Mouse (Mus musculus) layer of hippocampus, adult 18-20 months (tissue): Measurements from ENCODE around the gene Stx8. TPM values are rescaled to one million over a fixed set of nuclear protein-coding genes. Genes with fewer than 3 reads are reported as not detected.

Experiments
- DNase-seq, 2 experiments: peaks; one replicate each; pipeline ENCODE4 v3.0.0; 2022; ENCODE audit warnings: low spot score in 2 of 2
- long read RNA-seq: library from polyadenylated mRNA; stranded (forward); transcript quantifications from one replicate; pipeline ENCODE4 v2.0.0, GENCODE M21; 2021
- total RNA-seq, 2 experiments: library from RNA; stranded (reverse); gene quantifications; 2 replicates each; pipeline ENCODE4 v1.2.3; 2021

Stx8 gene
- total RNA-seq, result 10 to 100 TPM; 38.3 to 39.1 TPM
- long read RNA-seq, full-length matches to known transcripts, result 23 of 29 reads
- long read RNA-seq, partial matches to known transcripts, result 0 of 29 reads
- long read RNA-seq, other reads (novel, unspliced or antisense), result 6 of 29 reads

DNA sequence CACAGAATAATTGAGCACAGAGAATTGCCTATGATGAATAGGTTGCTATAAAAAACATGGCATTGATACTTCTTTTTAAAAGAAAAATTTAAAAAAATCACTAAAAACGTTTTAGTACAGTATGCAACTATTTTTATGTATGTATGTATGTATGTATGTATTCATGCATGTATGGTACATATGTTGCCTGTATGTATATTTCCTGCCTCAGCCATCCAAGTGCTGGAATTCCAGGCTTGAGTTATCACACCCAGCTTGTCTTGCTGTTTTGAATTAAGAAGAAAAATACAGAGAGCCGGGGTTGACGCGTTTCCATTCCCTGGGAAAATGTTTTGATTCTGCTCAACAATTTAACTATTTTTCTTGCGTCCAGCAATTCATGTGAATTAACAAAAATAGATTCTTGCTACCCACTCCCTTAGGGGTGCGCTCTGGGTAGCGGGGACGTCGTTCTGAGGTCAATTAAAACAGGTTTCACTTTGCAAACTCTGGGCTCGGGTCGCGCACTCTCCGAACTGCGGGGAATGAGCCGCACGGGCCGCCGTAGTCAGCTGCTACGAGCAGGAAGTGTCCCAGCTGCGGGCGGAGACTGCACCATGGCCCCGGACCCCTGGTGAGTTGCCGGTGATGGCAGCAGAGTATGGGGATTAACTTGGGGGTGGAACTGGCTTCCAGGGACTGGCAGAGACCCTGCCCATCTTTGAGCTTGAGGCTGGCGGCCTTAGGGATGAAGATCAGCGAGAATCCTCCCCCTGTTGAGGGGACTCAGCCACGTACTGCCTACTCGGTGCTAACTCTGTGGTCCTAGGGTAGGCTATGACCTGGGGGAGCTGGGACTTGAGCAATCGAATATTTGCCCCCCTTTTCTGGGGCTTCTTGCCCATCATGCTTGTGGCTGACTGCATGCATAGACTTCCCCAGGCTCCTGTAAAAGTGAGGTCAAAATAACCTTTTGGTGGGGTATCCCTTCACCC is at the start of gene Stx8:
Gene Stx8, plus strand, starts transcription at position 289 of the 974 bp plus-strand sequence.
- DNase-seq, result peak; percentile 79 to 95

DNA sequence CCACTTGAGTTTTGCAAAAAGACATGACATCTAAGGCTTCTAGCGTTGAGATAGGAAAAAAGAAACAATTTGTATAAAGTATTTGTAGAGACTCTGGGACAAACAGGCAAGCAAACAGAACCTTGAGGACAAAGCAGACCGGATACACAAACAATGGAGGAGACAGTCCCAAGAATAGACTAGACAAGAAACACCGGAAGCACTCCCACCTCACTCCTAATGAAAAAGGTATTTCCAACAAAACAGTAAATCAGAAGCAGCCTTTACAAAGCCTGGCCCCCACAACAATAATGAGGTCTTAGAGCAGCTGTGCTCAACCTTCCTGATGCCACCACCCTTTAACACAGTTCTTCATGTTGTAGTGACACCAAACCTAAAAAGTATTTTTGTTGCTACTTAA is 48.9 kb upstream of the Stx8 start:
- DNase-seq, result no peak

DNA sequence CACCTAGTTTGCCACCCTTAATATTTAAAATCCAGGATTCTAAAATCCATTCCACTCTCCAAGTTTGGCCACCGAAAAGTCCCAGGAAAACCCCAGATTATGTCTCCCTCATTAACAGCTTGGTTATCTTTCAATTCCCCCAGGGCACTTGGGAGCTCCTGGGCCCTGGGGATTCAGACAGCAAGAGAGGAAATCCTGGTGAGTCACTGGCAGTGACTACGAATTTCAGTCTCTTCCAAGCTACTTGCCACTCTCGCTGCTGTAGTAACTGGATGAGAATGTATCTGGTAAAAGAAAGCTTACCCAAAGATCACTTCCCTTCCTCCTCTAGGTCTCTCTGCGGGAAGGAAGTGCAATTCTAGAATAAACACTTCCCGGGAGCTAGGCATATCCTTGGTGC is 46.4 kb upstream of the Stx8 start:
- DNase-seq, result no peak

DNA sequence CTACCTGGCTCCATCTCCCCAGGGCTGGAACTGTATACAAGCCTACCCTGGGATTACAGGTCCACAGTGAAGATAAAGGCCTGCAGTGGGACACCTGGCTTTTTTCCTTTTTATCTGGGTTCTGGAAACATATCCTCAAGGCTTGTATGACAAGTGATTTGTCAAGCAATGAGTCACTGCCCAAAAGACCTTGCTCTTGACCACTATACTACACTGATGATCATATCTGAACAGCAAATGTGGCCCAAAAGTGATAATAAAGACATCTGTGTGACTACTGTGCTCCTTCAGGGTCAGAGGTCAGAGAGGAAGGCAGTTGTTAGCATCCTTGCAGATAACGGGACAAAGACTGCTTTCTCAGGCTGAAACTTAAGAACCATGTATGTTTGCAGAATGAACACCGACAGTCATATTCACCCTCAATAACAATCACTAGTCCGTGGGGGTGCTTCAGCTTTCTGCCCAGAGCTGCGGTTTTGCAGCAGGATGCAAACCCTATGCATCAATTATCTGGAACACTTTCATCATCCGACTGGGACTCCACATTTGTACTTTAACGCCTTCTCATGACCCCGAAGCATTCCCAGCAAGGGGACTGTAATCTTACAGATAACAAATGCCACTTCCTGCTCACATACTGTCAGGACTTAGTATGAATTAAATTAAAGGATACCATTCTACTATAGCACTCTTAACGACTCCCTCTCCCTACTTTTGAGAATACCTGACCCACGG is 45.6 kb upstream of the Stx8 start:
- no peak for DNase-seq

DNA sequence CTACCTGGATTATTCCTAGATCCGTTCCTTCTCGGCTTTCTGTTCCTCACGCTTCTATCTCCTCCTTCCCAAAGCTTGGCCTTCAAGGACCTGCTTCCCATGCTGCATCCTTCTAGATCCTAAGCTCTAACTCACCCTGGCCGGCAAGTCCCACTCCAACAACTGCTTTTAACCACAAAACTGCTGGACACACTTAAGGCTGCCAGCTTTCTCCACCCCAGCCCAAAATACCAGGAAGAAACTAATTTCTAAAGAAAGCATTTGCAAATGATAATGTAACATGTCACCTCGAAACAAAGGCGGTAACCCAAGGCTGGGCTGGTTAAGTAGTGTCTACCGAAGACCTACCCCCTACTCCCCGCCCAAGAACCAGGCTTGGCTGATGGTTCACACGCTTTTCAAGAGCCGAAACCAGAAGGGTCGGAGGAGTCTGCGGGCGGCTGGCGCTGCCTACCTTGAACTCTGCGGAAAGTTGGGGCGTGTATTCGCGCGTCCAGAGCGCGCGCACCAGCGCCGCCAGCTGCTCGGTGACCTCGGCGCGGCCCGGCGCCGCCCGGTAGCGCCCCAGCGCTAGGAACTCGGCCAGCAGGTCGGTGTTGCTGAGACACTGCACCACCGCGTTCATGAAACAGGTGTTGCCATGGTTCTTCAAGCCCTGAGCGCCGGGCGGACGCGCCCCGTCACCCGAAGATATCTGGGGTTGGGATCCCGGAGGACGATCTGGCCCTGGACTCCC is 44.7 kb upstream of the Stx8 start:
- DNase-seq, result peak in 1 of 2 experiments; percentile 3

DNA sequence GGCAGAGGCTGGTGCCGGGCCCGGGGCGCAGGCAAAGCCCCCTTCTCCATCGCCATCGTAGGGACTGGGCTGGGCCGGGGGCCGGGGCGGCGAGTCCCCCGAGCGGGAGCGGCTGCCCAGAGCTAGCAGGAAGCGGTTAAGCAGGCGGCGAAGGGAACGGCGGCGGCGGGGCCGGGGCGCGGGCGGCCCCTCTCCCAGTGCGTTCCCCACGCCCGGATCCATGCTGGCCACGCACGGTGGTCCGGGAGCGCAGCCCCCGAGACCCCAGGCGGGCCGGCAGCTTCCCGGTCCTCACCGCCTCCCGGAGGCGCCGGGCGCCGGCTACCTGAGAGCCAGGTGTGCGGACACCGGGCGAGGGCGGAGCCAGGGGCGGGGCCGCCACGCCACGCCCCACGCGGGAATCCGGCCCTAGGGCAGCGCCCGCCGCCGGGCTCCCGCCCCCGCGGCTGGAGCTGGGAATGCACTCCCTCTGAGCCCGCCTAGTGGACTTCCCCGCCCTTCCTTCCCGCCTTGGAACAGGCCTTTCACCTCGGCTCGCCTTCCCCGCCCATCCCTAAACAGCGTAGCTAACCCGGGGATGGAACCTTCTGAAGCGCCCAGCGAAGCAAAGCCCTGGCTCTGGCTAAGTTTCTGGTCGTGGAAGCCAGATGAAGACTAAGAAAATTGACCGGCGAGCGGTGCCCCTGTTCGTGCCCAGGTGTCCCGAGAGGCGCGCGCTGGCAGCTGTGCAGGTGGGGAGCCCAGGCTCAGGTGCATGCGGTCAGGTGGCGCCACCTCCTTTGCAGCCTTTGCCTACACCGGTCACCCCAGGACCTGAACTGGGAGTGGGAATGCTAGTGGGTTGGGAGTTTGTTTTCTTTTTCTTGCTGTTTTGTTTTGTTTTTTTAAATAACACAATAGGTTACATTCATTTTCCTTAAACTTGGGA is 43.9 kb upstream of the Stx8 start, which contains the start of gene Usp43:
Gene Usp43, minus strand, starts transcription at position 327 of the 928 bp plus-strand sequence.
- no peak for DNase-seq

DNA sequence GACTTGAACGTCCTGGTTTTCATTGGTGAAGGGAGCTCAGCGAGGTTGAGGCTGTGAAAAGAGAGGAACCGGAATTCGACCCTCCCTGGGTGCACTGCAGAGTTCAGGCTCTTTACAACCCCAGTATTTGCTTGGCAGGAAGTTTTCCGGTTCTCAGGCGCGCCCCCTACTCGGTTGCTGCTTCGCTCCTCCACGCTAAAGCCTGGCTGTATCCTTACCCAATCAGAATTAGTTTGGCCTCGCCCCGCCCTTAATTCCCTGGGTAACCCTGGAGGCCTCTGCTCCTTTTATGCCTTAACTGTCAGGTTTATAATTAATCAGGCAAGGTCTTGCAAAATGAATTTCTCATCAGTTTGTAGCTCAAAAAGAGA is 43.3 kb upstream of the Stx8 start:
- peak in 1 of 2 experiments; percentile 53 for DNase-seq

DNA sequence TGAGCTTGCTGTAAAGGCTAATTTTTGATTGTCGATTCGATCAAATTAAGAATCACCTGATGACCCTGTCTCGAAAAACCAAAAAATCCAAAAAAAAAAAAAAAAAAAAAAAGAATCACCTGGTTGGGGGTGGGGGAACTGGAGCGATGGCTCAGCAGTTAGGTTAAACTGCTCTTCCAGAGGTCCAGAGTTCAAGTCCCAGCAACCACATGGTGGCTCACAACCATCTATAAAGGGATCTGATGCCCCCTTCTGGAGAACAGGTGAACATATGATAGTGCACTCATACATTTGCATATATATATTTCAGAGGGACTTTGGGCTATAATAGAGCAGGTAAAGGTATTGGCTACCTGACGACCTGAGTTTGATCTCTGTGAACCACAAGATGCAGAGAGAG is 42.3 kb upstream of the Stx8 start:
- no peak for DNase-seq

DNA sequence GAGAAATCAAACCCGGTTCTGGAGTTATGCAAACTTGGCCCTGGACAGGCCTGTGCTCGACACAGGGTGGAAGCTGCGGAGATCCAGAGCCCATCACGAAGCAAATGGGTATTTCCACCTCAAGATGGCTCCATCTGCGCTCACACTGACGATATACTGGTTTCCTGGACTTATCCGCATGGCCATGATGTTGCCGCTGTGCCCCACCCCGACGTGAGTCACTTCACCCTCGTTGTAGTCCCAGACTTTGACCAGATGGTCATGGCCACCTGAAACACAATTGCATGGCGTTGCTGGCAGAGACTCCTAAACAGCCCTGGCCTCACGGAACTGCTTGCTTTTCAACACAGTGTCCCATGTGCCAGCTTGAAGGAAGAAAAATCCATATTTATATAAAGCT is 41.0 kb upstream of the Stx8 start:
- DNase-seq, result no peak

DNA sequence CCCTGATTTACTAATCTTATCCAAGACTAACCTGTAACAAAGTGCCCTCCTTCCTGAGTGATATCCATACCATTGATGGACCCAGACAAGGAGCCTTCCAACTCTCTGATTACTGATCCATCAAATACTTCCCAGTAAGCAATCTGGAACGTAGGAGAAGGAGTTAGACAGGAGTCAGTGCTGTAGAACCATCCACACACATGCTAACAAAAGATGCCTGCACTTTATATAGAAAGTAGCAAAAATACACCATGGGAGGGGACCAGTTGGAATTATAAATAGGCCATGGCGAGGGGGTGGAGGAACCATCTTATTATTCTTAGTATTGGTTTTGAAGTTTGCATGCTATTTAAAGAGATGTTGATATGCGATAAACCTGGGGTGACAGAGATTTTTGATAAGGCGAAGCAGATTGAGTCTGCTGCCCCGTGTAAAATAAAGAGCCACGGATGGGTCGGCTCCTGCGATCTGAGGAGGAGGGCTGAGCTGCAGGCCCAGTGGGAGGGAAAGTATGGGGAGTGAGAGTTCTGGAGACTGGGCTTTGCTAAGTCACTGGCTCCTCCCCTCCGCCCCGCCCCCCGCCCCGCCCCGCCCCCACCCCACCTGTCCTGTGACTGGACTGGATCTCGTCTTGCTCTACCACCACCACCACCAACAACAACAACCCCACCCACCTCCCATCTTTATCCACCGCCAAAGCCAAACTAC is 39.5 kb upstream of the Stx8 start:
- DNase-seq, result no peak

DNA sequence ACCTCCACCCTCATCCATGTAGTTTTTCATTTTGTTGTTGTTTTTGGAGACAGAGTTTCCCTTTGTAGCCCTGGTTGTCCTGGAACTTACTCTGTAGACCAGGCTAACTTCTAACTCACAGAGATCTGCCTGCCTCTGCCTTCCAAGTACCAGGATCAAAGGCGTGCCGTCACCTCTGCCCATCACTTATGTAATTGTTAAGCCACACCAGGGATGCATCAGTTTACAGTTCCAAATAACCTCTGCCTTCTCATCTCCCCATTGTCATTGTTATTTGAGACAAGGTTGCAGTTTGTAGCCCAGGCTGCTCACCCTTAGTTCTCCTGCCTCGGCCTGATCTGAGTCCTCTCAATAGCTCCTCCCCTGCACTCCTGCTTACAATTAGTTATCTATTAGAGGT is 33.8 kb upstream of the Stx8 start:
- no peak for DNase-seq

DNA sequence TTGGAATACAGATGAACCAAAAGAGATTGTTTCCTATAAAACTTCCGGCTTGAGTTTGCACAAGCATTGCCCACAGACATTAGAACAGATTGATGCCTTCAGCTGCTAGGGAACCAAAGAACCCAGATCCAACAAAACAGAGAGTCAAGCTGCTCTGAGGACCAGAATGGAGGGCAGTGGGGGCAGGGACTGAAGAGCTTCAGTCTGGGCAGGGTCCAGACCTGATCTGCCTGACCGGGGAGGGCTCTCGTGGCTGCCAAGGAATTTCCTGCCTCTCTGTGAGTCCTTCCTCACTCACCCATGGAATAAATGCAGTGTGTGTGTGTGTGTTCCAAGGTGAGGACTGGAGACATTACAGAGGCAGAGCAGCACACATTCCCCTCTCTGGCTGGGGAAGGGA is 17.8 kb upstream of the Stx8 start:
- DNase-seq, result peak; percentile 32 to 56

DNA sequence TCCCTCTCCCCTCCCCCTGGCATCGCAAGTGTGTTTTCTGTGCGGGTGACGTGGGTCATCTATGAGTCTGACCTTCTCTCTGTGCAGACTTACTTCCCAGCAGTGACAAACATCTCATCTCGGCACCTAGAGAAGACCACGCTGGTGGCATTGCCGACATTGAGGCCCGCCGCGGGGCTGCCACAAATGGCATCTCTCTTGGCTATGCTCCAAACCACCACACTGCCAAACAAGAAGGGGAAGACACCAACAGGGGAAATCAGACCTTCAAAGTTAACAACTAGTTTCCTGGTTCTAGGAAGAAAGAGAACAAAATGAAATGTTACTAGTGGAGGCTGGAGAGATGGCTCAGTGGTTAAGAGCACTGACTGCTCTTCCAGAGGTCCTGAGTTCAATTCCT is 16.5 kb upstream of the Stx8 start:
- no peak for DNase-seq

DNA sequence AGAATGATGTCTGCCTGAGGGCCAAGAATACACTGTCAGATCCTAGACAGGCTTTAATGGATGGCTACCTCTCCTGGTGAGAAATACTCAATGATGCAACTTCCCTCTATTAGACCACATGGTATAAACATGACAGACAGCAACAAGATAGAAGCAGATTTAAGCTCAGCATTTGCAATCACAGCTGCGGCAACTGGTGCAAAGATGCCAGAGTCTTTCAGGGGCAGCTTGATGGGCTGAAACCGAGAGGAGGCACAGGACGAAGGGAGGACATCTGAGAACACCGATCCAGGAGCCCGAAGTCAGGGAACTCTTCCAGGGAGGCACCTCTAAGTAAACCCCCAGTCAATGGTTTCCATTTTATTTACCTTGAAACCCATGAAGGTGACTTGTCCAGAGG is 12.4 kb upstream of the Stx8 start:
- DNase-seq, result no peak

DNA sequence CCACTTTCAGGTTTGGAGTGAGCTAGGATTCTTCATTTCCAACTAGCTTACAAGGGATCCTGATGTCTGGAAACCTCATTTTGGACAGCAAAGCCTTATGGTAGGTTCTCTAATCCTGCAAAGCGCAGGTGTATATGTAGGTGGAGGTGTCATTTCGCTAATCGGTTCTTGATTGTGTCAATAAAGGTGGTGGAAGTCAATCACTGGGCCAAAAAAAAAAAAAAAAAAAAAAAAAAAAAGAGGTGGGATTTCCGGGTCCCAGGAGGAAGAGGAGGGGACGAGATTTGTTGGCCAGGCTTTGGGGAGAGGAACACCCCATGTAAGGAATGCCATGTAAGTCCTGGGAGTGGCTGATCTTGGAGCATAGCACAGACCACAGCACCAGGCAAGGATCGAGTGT is 11.6 kb upstream of the Stx8 start:
- no peak for DNase-seq

DNA sequence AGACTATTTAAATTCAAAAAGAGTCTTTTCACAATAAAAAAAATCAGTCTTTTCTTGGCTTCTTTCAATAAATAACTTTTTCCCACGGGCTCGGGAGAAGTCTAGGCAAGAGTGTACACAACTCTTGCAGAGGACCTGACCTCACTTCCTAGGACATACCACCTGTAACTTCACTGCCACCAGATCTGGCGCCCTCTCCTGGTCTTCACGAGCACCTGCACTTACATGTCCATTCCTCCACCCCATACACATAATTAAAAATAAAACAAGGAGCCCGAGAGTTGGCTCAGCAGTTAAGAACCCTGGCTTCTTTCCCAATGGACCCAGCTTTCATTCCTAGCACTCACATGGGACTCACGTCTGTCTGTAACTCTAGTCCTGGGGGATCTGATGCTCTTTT is 1.9 kb upstream of the Stx8 start:
- no peak for DNase-seq

DNA sequence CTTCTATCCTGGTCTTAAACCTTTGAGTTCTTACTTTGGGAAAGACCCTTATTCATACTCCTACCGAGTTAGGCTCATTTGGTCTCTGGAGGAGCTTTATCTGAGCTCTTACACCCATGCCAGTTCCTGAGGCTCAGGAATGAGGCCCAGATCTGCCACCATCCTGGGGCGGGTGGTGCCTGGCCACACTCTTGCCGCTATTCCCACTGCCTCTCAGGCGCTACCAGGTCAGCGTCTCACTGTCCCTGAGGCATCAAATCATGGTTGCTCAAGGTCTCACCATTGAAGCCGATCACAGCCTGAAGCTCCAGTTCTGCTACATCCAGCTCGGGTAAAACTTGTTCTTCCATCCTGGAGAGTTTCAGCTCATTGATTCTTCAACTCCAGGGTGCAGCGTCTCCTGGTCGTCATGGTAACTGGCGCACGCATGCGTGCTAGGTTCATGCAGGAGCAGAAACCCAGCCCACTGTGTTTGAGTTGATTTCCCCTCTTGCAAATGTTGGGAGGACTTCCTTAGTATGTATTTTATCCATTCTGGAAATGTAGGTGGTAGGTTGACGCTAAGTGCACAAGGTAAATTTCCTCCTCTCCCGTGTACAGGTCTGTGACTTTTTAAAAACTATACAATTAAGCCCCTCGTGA is 630 bp upstream of the Stx8 start, which contains the start of gene Cfap52:
Gene Cfap52, minus strand, starts transcription at position 410 of the 642 bp plus-strand sequence.
- peak; percentile 84 to 93 for DNase-seq

DNA sequence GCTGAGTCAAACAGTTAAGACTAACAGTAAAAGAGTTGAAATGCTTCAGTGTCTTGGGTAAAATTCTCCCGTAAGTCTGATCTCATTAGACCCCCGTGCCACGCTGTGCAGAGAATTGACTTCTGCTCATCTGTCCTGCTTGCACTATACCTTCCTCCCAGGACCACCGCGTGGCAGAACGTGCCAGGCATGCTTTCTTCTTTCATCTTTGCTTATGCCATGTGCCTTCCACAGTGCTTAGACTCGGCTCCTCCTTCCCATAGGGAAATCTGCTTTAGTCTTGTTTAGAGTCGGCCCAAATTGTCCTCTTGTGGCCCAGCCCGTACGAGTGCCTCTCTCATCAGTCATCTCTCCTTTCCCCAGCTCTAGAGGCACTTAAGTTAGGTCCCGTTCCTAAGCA is 1.8 kb downstream of the Stx8 start:
- no peak for DNase-seq

DNA sequence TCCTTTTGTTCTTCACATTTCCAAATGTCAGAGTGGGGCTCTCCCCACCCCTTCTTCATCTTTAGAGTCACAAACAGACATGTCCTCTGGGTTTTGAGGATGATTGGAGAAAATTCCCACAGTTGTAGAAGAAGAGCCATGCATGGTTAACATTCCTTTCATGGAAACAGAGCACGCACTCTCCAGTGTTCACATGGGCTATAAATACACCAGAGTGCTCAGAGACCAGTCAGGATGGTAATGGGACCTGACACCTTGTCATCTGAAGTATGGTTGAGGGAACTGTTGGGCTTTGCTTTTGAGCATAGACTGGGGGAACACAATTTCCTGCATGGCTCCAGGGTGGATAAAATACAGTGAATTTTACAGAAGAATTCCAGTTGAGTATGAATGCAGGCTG is 6.6 kb downstream of the Stx8 start:
- DNase-seq, result no peak
